Mouse (Mus musculus) bone marrow macrophage, adult 2 months (primary cell): ENCODE data around the gene Smn1.
"Not testable (repeated sequence)": the region's sequence is repeated elsewhere in the genome, so short reads cannot be mapped to it uniquely, and the experiment has no call there.

Experiments
- CTCF ChIP-seq: IDR thresholded peaks from 2 replicates; pipeline ENCODE4 v1.5.1; 2012; ENCODE audit warnings: low read depth, mild to moderate bottlenecking, low read length, moderate library complexity
- POLR2A ChIP-seq: IDR thresholded peaks from 2 replicates; pipeline ENCODE4 v1.6.1; 2012; ENCODE audit warnings: mild to moderate bottlenecking, low read depth, low read length, borderline replicate concordance

GRCm38 (mm10) chr13:100162467-100162866 is 37.8 kb downstream of the Smn1 start:
- TF ChIP-seq POLR2A, CTCF: not testable (repeated sequence)
